Mouse (Mus musculus) frontal cortex, adult (tissue): ENCODE measurements at regions not wholly inside any gene's neighbourhood (a gene's known extent, or its start where the extent isn't known, plus 50 kb on each side); places are given as distances from the start of the nearest gene placed in this dataset.

Experiments
- ATAC-seq: cut with Nextera tagmentation; 2 replicates; pipeline ENCODE4 v1.9.2; 2017; ENCODE audit warnings: mild to moderate bottlenecking, moderate library complexity, mixed read lengths; ENCODE audit not compliant: low TSS enrichment

GRCm38 (mm10) chr3:147273446-147273845, 421.3 kb downstream of the Ttll7 start:
- no peak for ATAC-seq

GRCm38 (mm10) chr3:147278602-147279001, 426.4 kb downstream of the Ttll7 start:
- no peak for ATAC-seq

GRCm38 (mm10) chr3:147283724-147284123, 431.6 kb downstream of the Ttll7 start:
- ATAC-seq = no peak

- no peak for ATAC-seq
These were observed 432.2 kb downstream of the Ttll7 start for GRCm38 (mm10) chr3:147284357-147284756.

- no peak for ATAC-seq
These were observed 433.3 kb downstream of the Ttll7 start for GRCm38 (mm10) chr3:147285496-147285895.

GRCm38 (mm10) chr3:147287503-147287902, 435.3 kb downstream of the Ttll7 start:
- ATAC-seq = no peak

GRCm38 (mm10) chr3:147291696-147292327, 439.6 kb downstream of the Ttll7 start:
- no peak for ATAC-seq

GRCm38 (mm10) chr3:147298065-147298464, 445.9 kb downstream of the Ttll7 start:
- ATAC-seq = no peak

- no peak for ATAC-seq
These were observed 473.4 kb downstream of the Ttll7 start for GRCm38 (mm10) chr3:147325522-147325921.

GRCm38 (mm10) chr3:147334301-147334700, 482.1 kb downstream of the Ttll7 start:
- ATAC-seq = no peak

GRCm38 (mm10) chr3:147335286-147335685, 483.1 kb downstream of the Ttll7 start:
- no peak for ATAC-seq

- ATAC-seq = no peak
These were observed 487.3 kb downstream of the Ttll7 start for GRCm38 (mm10) chr3:147339427-147339826.

- no peak for ATAC-seq
These were observed 495.3 kb downstream of the Ttll7 start for GRCm38 (mm10) chr3:147347278-147348039.

GRCm38 (mm10) chr3:147387077-147387476, 534.9 kb downstream of the Ttll7 start:
- no peak for ATAC-seq

GRCm38 (mm10) chr3:147398298-147398697, 546.1 kb downstream of the Ttll7 start:
- ATAC-seq = no peak

GRCm38 (mm10) chr3:147412274-147412673, 560.1 kb downstream of the Ttll7 start:
- ATAC-seq = no peak

- no peak for ATAC-seq
These were observed 564.8 kb downstream of the Ttll7 start for GRCm38 (mm10) chr3:147416926-147417325.

- ATAC-seq = peak; percentile 90
These were observed 567.0 kb downstream of the Ttll7 start for GRCm38 (mm10) chr3:147419129-147419528.

GRCm38 (mm10) chr3:147422196-147422595, 570.0 kb downstream of the Ttll7 start:
- no peak for ATAC-seq

GRCm38 (mm10) chr3:147423895-147424575, 571.9 kb downstream of the Ttll7 start:
- no peak for ATAC-seq

- ATAC-seq = no peak
These were observed 576.7 kb downstream of the Ttll7 start for GRCm38 (mm10) chr3:147428837-147429236.

GRCm38 (mm10) chr3:147442925-147443690, 590.9 kb downstream of the Ttll7 start:
- ATAC-seq = no peak
